Mouse (Mus musculus): Measurements from ENCODE around the gene Klhl30. TPM values are rescaled to one million over a fixed set of nuclear protein-coding genes. Genes with fewer than 3 reads are reported as not detected.

Klhl30 gene
- not detected in 4 replicates for total RNA-seq (2023; ENCODE audit: inconsistent age)

DNA sequence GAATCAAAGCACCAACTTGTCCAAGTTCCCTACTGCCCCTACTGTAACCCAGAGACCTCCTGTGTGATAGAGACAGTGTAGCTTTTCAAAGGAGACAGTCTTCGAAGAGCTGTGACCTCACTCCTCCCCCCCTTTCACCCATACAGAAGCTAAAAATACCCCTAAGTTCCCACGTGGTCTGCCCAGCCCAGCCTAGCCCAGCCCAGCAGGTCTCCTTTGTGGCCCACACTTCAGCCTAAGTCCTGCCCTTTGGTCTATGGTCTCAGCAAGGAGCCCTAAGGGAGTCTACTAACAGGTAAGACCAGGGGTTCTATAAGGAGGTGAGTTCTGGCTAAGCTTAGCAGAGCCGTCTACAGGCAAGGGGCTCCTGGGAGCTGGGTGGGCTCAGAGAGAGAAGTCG lies at the start of gene Klhl30:
Klhl30 (plus strand) TSS at position 176 of the 400 bp plus-strand sequence.

GRCm38 (mm10) chr1:91321760-91322438 lies 28.9 kb upstream of the Klhl30 start, which contains the start of gene Espnl:
Gene Espnl (plus strand): TSS chr1:91322075.

GRCm38 (mm10) chr1:91366215-91367108 lies 15.6 kb downstream of the Klhl30 start, which contains the start of gene Erfe:
Gene Erfe (plus strand): TSS chr1:91366430.

DNA sequence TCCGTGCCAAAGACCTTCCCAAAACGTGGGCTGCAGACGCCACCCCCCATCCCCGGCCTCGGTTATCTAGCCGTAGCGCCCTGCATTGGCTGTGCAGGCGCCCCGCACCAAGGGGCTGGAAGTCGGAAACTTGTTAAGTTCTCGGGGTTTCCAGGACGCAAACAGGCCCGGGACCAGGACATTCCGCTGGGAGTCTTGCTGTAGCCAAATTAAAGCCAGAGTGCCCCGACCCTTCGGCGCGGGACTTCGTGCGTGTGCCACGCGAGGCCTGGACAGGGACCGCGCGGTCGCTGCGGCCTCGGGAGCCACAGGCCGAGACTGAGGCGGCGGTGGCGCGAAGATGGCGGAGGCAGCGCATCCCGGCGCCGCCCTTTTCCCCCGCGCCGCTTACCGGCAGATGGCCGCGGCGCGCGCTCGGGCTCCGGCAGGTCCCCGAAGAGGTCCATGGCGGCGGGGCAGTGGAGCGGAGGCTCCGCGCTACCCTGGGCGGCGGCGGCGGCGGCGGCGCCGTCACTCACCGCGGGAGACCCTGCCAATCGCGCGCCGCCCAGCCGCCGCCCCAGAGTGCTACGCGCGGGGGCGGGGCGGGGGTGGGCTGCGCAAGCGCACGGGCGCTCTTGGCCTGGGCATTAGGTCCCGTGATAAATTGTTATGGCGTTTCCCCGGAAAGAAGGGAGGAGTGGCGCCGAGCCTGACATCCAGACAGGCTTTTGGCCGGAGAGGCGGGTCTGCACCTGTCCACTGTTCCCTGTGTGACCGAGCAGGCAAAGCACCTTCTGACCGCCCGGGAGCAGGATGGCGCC lies 47.6 kb downstream of the Klhl30 start, which contains the start of gene Ilkap:
Ilkap (minus strand) TSS at position 556 of the 803 bp plus-strand sequence.

Other genes starting within 250 kb of the Klhl30 start
- gene Rbm44, start 205.9 kb upstream of the Klhl30 start, total RNA-seq (2023; ENCODE audit: inconsistent age): 0.61 to 1.00 TPM (median 0.83 TPM) in 4 replicates
- gene Ramp1, start 171.2 kb upstream of the Klhl30 start, total RNA-seq (2023; ENCODE audit: inconsistent age): 0.22 to 0.60 TPM in 2 of 4 replicates, not detected in the others
- 49.8 to 62.2 TPM (median 57.1 TPM) in 4 replicates for gene Ube2f, start 100.7 kb upstream of the Klhl30 start, total RNA-seq (2023; ENCODE audit: inconsistent age)
- 24.4 to 31.8 TPM (median 31.3 TPM) in 4 replicates for gene Scly, start 52.7 kb upstream of the Klhl30 start, total RNA-seq (2023; ENCODE audit: inconsistent age)
- gene Espnl, start 28.9 kb upstream of the Klhl30 start, total RNA-seq (2023; ENCODE audit: inconsistent age): 0.19 TPM in 1 of 4 replicates, not detected in the others
- not detected in 4 replicates for gene Erfe, start 15.4 kb downstream of the Klhl30 start, total RNA-seq (2023; ENCODE audit: inconsistent age)
- 110 to 118 TPM (median 114 TPM) in 4 replicates for gene Ilkap, start 47.8 kb downstream of the Klhl30 start, total RNA-seq (2023; ENCODE audit: inconsistent age)
- gene Hes6, start 63.0 kb downstream of the Klhl30 start, total RNA-seq (2023; ENCODE audit: inconsistent age): 32.1 to 42.0 TPM (median 36.4 TPM) in 4 replicates
- 16.8 to 33.2 TPM (median 23.9 TPM) in 4 replicates for gene Per2, start 108.3 kb downstream of the Klhl30 start, total RNA-seq (2023; ENCODE audit: inconsistent age)
- 7.1 to 9.6 TPM (median 8.4 TPM) in 4 replicates for gene Traf3ip1, start 143.6 kb downstream of the Klhl30 start, total RNA-seq (2023; ENCODE audit: inconsistent age)
- 11.6 to 16.5 TPM (median 15.1 TPM) in 4 replicates for gene Asb1, start 189.5 kb downstream of the Klhl30 start, total RNA-seq (2023; ENCODE audit: inconsistent age)